Mouse (Mus musculus): ENCODE results near the gene Tanc2. TPM values are rescaled to one million over a fixed set of nuclear protein-coding genes. Genes with fewer than 3 reads are reported as not detected.
A peak's percentile ranks its signal among the peaks of the same experiment; 100 is the strongest.

Gene Tanc2
- total RNA-seq (2017): 6.5 and 6.8 TPM in 2 replicates

DNA sequence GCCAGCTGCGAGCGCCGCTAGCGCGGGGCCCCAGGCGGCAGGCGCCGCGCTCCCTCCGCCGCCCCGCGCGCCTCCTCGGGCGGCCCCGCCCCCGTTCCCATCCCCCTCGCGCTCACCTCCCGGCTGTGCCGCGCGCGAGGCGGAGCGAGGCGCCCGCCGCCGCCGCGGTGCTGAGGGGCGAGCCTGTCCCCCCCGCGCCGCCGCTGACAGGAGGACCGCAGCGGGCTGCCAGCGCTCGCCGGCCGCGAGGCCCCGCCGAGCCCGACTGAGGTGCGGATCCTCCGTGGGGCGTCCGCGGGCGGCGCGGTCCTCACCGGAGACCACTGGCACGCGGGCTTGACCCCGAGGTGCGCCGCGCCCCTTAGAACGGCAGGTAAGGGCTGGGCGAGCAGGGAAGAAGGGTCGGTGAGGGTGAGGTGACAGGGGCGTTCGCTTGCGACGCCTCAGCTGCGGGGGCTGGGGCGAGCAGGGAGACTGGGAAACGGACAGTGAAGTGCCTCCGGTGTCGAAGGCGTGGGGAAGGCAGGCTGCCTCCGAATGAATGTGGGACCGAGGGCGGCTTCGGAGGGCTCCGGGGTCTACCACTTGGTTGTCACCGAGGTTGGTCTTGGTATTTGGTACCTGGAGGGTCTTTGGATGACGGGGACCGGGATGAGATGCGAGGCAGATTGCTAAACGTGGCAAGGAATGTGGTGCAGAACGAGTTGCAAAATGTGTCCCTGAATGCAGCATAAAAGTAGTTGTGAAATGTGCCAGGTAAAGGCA is at the start of gene Tanc2:
Tanc2 (plus strand) TSS at position 110 of the 765 bp plus-strand sequence.
- ATAC-seq (replicated peaks in 1 of 2; ENCODE audit: insufficient read depth in 1 of 2, low FRiP score in 2 of 2, low TSS enrichment in 1 of 2, low read depth in 1 of 2, poor library complexity in 2 of 2, severe bottlenecking in 2 of 2): peak in 1 of 2 experiments; percentile 2; a peak in 1 of 4 replicates

DNA sequence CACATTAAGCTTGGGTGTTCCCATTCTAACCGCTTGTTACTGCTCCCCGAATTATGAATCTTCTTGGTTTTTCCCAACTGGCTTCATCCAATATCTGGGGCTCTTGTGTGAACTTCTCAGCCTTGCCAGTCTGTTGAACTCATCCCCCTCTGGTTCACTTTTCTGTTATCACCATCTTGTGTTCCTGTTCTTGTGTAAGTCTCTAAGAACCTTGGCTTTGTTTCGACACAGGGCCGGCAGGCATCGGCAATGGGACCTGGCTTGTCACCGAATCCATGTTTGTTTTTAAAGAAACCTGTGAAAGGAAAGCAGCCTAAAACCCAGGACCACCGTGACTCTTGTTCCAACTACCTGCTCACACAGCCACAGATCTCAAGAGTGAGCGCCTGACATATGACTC is 49.0 kb upstream of the Tanc2 start:
- no peak for ATAC-seq (replicated peaks in 1 of 2; ENCODE audit: insufficient read depth in 1 of 2, low FRiP score in 2 of 2, low TSS enrichment in 1 of 2, low read depth in 1 of 2, poor library complexity in 2 of 2, severe bottlenecking in 2 of 2)

DNA sequence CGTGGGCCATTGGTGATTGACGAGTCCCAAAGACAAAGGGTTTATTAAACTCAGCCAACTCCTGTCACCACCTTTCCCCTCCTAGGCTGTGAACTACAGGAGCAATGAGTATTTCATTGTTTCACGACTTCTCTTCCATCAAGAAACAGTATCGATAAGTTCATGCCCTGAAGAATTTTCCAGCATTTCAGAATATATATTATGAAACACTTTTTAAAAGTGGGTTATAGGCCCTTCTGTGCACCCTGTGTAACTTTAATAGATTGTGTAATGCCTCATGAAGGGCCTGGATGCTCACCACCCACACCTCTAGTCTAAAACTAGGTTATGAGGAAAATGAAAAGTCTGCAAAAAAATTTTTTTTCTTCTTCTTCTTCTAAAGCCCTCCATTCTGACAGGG is 48.4 kb upstream of the Tanc2 start:
- ATAC-seq (replicated peaks in 1 of 2; ENCODE audit: insufficient read depth in 1 of 2, low FRiP score in 2 of 2, low TSS enrichment in 1 of 2, low read depth in 1 of 2, poor library complexity in 2 of 2, severe bottlenecking in 2 of 2): no peak

DNA sequence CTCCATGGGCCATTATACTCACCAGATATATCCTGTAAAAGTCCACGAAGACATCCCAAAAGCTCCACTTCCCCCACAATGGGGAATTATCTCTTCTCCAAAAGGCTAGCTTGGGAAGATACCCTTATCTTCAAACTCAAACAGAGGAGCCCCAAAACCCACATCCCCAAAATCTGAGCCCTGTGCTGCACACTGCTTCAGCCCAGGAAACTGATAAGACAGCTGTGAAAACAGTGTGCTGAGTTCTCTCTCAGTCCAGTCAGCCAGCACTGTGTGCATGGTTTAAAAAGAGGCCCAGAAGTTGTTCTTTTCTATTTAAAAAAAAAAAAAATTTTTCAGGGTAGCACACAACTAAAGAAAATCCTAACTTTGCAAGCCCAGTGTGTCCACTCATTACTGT is 47.7 kb upstream of the Tanc2 start:
- ATAC-seq (replicated peaks in 1 of 2; ENCODE audit: insufficient read depth in 1 of 2, low FRiP score in 2 of 2, low TSS enrichment in 1 of 2, low read depth in 1 of 2, poor library complexity in 2 of 2, severe bottlenecking in 2 of 2): 0 out of 4 replicates have a peak, but pooled peaks of 1 of the 2 experiments have one; percentile 22

DNA sequence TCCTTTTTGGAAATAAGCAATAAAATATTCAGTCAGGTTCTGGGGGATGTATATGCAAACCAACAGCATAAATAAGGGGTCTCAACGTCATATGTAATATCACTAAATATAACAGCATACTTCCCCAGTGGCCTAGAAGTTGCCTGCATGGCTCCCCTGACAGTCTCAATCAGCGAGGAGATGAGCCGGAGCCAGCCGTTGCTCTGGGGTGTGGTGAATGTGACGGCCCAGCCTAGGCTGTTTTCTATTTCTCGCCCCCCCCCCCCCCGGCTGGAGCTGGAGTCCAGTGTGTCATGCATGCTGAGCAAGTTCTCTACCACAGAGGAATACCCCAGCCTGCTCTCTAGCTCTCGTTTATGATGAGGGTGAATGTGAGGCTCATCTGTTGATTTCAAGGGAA is 44.0 kb upstream of the Tanc2 start:
- ATAC-seq (replicated peaks in 1 of 2; ENCODE audit: insufficient read depth in 1 of 2, low FRiP score in 2 of 2, low TSS enrichment in 1 of 2, low read depth in 1 of 2, poor library complexity in 2 of 2, severe bottlenecking in 2 of 2): no peak

DNA sequence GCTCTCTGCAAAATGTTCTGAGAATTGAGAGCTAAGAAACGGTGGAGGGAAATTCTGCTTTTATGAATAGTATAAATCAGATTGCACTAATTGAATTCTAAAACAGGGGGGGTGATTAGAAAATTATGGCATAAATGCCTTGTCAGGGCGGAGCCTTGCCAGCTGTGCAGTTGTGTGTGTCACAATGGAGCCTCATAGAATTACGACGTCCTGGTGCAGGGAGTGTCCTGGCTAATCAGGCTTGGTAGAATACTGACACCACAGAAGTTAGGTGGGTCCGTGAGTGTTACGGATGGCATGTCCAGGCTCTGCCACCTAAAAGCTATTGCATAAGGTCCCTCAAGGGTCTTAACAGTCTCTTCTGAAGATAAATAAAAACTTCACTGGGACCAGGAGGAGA is 43.4 kb upstream of the Tanc2 start:
- no peak for ATAC-seq (replicated peaks in 1 of 2; ENCODE audit: insufficient read depth in 1 of 2, low FRiP score in 2 of 2, low TSS enrichment in 1 of 2, low read depth in 1 of 2, poor library complexity in 2 of 2, severe bottlenecking in 2 of 2)

DNA sequence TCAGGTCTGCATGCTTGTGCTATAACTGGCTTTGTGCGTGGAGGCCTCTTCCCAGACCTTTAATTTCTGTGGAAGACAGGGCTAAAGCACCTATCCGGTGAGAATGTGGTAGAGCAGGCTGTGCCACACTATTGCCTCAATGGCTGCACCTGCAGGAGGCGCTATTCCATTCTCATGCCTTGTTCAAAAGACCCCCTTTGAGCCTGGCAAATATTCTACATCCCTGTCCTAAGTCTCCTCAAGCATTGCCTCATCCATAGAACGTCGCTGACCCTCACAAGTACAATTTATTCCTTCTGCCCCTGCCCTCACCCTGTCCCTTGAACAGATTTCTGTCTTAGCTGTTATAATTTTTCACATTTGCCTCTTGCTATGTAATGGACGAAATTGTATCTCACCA is 41.4 kb upstream of the Tanc2 start:
- no peak for ATAC-seq (replicated peaks in 1 of 2; ENCODE audit: insufficient read depth in 1 of 2, low FRiP score in 2 of 2, low TSS enrichment in 1 of 2, low read depth in 1 of 2, poor library complexity in 2 of 2, severe bottlenecking in 2 of 2)

DNA sequence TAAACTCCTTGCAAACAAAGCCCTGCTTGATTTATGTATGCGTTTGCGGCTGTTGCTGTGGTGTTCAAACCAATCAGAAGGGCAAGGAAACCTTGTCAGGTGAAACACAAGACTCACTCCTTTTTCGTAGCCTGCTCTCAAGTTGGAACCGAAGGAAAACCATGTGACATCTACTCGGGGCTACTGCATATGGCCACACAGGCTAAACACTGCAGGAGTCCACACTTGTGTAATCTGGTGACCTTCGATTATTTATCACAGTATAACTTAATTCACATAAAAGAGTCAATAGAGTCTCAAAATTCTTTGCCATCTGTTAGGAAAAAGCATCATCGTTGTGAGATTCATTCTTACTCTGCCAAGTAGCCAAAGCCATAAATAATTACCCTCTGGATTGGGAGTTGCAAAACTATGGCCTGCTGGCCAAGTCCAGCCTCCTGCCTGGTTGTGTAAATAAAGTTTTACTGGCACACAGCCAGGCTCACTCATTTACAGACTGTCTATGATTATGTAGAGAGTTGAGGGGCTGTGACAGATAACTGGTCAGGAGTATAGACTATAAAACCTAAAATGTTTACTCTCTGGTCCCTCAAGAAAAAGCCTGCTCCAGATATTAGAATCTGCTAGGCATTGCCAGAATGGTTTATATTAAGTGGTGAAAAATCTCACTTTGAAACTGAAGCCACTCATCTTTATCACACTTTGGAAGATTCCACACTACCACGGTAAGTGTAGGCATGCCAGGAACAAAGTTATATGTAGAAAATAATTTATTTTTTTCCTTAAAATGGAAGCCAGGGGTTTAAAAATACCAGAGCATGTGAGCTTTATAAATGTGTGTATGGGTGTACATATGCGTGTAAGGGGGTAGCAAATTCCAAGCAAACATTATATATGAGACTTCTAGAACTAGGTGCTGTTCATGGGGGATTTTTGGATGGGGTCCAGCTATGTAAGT is 40.3 kb upstream of the Tanc2 start:
- no peak for ATAC-seq (replicated peaks in 1 of 2; ENCODE audit: insufficient read depth in 1 of 2, low FRiP score in 2 of 2, low TSS enrichment in 1 of 2, low read depth in 1 of 2, poor library complexity in 2 of 2, severe bottlenecking in 2 of 2)

DNA sequence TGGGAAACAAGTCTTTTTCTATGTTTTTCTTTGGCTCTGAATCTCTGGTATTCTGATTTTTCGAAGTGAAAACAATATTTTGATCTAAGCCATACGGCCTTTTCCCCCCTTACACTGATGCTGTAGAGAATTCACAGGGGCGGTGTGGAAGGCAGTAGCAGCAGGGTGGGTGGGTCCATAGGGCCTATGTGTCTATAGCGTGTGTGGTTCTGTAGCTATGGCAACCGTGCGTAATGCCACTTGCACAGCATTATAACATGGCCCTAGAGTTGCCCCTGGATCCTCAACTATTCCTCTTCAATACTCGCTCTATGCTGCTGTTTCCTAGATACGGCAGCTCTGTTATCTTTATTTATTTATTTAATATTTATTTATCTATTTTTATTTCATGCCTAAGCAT is 32.5 kb upstream of the Tanc2 start:
- no peak for ATAC-seq (replicated peaks in 1 of 2; ENCODE audit: insufficient read depth in 1 of 2, low FRiP score in 2 of 2, low TSS enrichment in 1 of 2, low read depth in 1 of 2, poor library complexity in 2 of 2, severe bottlenecking in 2 of 2)

DNA sequence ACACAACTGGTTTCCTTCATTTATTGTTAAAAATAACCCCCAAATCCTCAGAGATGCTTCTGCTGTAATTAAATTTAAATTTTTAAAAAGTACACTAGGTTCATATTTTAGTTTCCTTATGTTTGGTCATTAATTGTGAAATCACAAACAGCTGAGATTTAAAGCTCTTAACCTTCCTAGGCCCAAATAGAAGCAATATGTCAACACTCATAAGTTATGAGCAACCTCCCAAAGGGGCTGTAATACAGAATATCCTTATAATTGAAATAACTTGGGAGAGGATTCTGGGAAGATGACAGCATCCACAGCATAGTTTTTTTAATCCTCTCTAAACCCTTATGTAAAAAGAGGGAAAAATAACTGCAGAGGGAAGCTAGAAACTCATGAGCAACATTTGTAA is 31.7 kb upstream of the Tanc2 start:
- ATAC-seq (replicated peaks in 1 of 2; ENCODE audit: insufficient read depth in 1 of 2, low FRiP score in 2 of 2, low TSS enrichment in 1 of 2, low read depth in 1 of 2, poor library complexity in 2 of 2, severe bottlenecking in 2 of 2): no peak

DNA sequence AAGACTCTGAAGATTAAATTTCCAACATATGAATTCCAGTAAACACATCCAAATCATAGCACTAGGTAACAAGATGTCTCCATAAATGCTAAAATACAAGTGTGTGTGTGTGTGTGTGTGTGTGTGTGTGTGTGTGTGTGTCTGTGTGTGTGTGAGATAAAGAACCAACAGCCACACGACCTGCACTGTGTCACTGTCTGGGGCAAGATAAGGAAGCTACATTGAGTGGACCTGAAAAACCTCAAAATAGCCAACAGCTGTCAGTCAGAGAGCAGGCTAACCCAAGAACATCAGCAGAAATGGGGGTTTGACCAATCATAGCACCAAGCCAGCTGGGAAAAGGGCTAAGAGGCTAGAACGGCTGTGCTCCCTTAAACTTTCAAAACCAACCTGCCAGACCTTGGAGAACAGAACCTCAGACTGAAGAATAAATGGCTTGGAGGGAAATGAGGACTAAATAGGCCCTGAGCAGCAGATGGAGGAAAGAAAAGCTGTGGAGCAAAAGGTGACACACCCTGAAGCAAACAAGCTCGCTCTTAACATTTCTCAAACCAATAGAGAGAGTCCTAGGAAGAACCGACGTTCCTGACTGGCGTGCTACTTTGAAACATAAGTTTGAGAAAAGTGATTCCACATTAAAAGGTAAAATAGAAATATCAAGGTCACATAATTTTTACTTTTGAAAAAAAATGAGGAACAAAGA is 30.8 kb upstream of the Tanc2 start:
- ATAC-seq (replicated peaks in 1 of 2; ENCODE audit: insufficient read depth in 1 of 2, low FRiP score in 2 of 2, low TSS enrichment in 1 of 2, low read depth in 1 of 2, poor library complexity in 2 of 2, severe bottlenecking in 2 of 2): no peak

DNA sequence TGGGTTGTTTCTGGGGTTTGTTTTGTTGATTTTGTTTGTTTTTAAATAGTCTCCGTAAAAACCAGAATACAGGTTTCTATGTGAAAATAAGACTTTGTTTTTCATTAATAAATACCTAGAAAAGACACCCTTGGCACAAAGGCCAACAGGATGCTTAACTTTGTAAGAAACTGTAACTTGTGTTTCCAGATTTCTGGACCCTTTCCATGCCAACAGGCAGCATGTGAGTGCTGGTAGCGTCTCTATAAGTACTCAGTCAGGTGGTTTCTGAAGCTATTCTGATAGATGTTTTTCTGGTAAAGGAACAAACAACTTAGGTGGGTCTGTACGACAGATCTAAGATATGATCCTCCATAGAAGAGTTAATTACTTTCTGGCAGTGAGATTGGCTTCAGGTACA is 26.2 kb upstream of the Tanc2 start:
- no peak for ATAC-seq (replicated peaks in 1 of 2; ENCODE audit: insufficient read depth in 1 of 2, low FRiP score in 2 of 2, low TSS enrichment in 1 of 2, low read depth in 1 of 2, poor library complexity in 2 of 2, severe bottlenecking in 2 of 2)

DNA sequence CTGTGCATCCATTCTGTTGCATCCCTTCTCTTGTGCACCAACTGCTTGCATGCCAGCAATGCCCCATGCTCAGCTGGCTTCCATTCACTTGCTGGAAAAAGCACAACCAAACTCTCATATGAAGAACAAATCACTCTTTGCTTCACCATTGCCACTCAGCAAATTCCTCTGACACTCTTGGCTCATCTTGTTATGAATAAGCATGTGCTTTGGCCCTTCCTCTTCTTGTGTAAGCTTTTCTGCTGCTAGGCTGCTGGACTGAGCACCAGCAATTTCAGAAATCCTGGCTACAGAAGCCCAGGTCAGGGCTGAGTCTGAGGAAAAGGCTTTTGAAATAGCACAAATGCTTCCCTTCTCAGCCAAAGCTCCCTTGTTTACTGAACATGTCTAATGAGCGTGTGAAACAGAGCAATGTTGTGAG is 22.6 kb upstream of the Tanc2 start:
- ATAC-seq (replicated peaks in 1 of 2; ENCODE audit: insufficient read depth in 1 of 2, low FRiP score in 2 of 2, low TSS enrichment in 1 of 2, low read depth in 1 of 2, poor library complexity in 2 of 2, severe bottlenecking in 2 of 2): no peak

DNA sequence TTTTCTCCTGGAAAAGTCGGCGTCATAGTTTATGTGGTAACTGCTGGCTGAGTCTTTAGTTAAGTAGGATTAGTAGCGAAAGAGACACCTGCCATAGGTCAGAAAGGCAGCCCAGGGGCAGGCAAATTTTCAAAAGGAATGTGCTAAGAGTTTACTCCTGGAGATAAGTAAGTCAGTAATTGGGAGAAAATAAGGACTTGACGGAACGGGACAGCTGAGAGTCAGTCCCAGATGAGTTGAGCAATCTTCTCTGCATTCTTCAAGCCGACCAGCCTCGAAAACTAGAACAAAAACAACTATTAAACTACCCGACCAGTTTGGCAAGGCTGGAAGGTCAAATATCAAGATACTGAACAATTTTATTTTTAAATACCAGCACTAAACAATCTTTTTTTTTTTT is 17.8 kb upstream of the Tanc2 start:
- no peak for ATAC-seq (replicated peaks in 1 of 2; ENCODE audit: insufficient read depth in 1 of 2, low FRiP score in 2 of 2, low TSS enrichment in 1 of 2, low read depth in 1 of 2, poor library complexity in 2 of 2, severe bottlenecking in 2 of 2)

DNA sequence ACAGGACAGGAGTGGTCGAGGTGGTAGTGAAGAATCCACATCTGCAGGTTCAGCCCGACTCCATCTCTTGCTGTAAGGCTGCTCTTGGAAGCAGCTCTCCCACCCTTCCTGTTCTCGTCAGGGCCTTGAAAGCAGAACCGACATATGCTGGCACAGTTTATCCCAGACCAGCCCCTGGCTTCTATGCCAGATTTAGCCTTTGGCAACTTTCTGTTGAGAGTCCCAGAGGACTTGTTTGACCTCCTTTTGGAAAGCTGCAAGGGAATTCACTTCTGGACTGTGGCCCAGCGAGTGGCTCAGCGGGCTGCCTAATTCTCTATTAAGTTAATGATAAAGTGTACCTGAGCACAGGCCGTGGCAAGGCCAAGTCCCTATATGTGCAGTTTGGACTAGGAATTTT is 15.5 kb upstream of the Tanc2 start:
- ATAC-seq (replicated peaks in 1 of 2; ENCODE audit: insufficient read depth in 1 of 2, low FRiP score in 2 of 2, low TSS enrichment in 1 of 2, low read depth in 1 of 2, poor library complexity in 2 of 2, severe bottlenecking in 2 of 2): no peak

DNA sequence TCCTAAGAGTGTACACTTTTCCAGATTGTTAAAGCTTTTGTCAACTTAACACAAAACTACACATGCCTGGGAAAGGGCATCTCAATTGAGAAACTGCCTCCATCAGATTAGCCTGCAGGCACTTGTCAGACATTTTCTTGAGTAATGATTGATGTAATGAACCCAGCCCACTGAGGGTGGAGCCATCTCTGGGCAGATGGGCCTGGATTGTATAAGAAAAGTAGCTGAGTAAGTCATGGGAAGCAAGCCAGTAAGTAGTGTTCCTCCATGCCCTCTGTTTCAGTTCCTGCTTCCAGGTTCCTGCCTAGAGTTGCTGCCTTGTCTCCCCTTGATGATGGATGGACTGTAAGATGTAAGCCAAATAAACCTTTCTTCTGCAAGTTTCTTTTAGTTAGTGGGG is 12.6 kb upstream of the Tanc2 start:
- ATAC-seq (replicated peaks in 1 of 2; ENCODE audit: insufficient read depth in 1 of 2, low FRiP score in 2 of 2, low TSS enrichment in 1 of 2, low read depth in 1 of 2, poor library complexity in 2 of 2, severe bottlenecking in 2 of 2): no peak

DNA sequence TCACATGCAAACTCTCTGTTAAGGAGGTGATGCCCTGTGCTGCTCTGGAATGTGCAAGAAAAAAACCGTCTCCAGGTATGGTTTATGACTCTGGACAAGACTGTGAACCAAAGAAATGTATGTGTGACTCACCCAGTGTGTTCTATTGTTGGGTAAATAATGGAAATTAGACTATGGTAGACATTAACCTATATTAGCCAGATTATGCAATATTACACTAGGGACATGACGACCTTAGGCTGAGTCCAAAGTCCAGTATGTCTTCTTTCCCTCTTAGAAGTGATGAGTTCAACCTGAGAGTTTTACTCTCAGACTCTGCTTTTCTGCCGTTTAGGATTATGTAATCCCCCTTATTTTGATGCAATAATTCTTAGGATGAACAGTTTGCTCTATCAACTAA is 7.8 kb upstream of the Tanc2 start:
- ATAC-seq (replicated peaks in 1 of 2; ENCODE audit: insufficient read depth in 1 of 2, low FRiP score in 2 of 2, low TSS enrichment in 1 of 2, low read depth in 1 of 2, poor library complexity in 2 of 2, severe bottlenecking in 2 of 2): no peak
